ENCODE assay signal across 17 mouse cellular contexts in the genomic region with DNA sequence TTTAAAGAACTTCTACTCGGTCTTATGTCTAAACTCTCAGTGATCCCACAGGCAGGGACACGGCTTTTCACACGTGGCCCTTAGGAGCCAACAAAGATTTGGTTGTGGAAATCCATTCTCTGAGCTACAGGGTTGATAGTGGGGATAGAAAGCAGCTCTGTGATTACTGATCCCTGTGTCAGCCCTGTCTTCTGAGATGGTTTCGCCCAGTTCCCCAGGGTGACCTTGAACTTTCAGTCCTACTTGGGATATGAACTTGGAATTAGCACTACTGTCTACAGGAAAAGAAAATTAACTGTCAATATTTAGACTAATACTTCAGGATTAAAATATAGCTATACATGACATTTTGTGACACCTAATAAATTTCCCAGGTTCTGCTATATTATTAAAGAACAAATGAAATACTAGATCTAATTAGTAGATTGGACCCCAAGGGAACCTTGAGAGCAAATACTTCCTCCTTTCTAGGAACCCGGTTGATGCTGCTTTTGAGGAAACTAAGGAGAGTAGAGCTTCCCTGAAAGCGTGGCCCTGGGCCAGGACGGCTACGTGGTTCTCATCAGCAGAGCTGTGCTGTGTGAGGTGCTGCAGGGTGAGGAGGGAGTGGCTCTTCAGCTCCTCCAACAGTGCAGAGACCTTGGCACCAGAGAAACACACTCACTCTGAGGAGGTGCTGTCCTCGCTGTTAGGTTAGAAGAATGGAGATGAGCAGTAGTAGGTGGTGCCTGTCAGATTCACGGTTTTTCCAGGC. TPM values are rescaled to one million over a fixed set of nuclear protein-coding genes. Genes with fewer than 3 reads are reported as not detected.
A peak's percentile ranks its signal among the peaks of the same experiment; 100 is the strongest.
DNase-seq lines count a peak whose midpoint lies in the region; ATAC-seq lines count a peak whose summit lies in the region.
"Had no signal": no experiment of that assay in that cellular context is flagged by ENCODE, and none has a peak within 500 bp of the region (broad histone marks: within the 10 kb centered on the region; RNA-seq: fewer than 3 reads in every experiment).

No protein-coding gene starts in this region.

- H3K4me2 ChIP-seq in embryonic facial prominence, embryonic 14.5 days (ENCODE audit: low read depth, low read length): no peak overlapping the region
- H3K4me2 ChIP-seq in liver, embryonic 12.5 days: no peak overlapping the region
- H3K4me2 ChIP-seq: limb, embryonic 13.5 days had no signal

- no peak overlapping the region for H3K4me3 ChIP-seq in embryonic facial prominence, embryonic 14.5 days (ENCODE audit: low read depth, low read length)
- H3K4me3 ChIP-seq in embryonic facial prominence, embryonic 10.5 days: no peak overlapping the region
- peak overlapping the region; percentile 46 for H3K4me3 ChIP-seq in megakaryocyte, embryonic 14.5 days (replicated peaks)
- no peak overlapping the region for H3K4me3 ChIP-seq in liver, embryonic 12.5 days
- H3K4me3 ChIP-seq: erythroblast, embryonic 14.5 days; left cerebral cortex, adult 2 months; limb, embryonic 13.5 days had no signal

- H3K27me3 ChIP-seq in embryonic facial prominence, embryonic 14.5 days (replicated peaks; ENCODE audit: control insufficient read depth, insufficient read depth, low read length): no peaks in the 10 kb centered on the region
- no peaks in the 10 kb centered on the region for H3K27me3 ChIP-seq in embryonic facial prominence, embryonic 10.5 days (replicated peaks; ENCODE audit: low read depth, poor library complexity, severe bottlenecking)
- no peaks in the 10 kb centered on the region for H3K27me3 ChIP-seq in megakaryocyte, embryonic 14.5 days (replicated peaks)
- H3K27me3 ChIP-seq in liver, embryonic 12.5 days (replicated peaks): no peaks in the 10 kb centered on the region
- H3K27me3 ChIP-seq: limb, embryonic 13.5 days had no signal

- no peaks in the 10 kb centered on the region for H3K9me3 ChIP-seq in embryonic facial prominence, embryonic 14.5 days (ENCODE audit: control insufficient read depth, low read length)
- H3K9me3 ChIP-seq in embryonic facial prominence, embryonic 10.5 days: no peaks in the 10 kb centered on the region
- H3K9me3 ChIP-seq in megakaryocyte, embryonic 14.5 days: no peaks in the 10 kb centered on the region
- no peaks in the 10 kb centered on the region for H3K9me3 ChIP-seq in liver, embryonic 12.5 days (replicated peaks)
- H3K9me3 ChIP-seq: limb, embryonic 13.5 days had no signal

- ATAC-seq in embryonic facial prominence, embryonic 14.5 days (ENCODE audit: low read depth): no peak
- ATAC-seq in megakaryocyte, adult 5-6 weeks (ENCODE audit: poor library complexity, severe bottlenecking): no peak
- peak; percentile 48 for ATAC-seq in megakaryocyte progenitor cell, adult 5-6 weeks (replicated peaks; ENCODE audit: poor library complexity)
- ATAC-seq in liver, embryonic 12.5 days: no peak
- ATAC-seq: forebrain, embryonic 16.5 days; liver, postnatal 0 days had no signal

- H3K4me1 ChIP-seq in embryonic facial prominence, embryonic 14.5 days (ENCODE audit: control insufficient read depth, insufficient read depth, low read length): no peaks in the 10 kb centered on the region
- H3K4me1 ChIP-seq in embryonic facial prominence, embryonic 10.5 days: no peaks in the 10 kb centered on the region
- peaks cover 53% of the 10 kb centered on the region for H3K4me1 ChIP-seq in megakaryocyte, embryonic 14.5 days
- no peaks in the 10 kb centered on the region for H3K4me1 ChIP-seq in liver, embryonic 12.5 days
- H3K4me1 ChIP-seq: limb, embryonic 13.5 days had no signal

- no peak overlapping the region for H3K9ac ChIP-seq in embryonic facial prominence, embryonic 14.5 days (ENCODE audit: low read depth, low read length)
- no peak overlapping the region for H3K9ac ChIP-seq in liver, embryonic 12.5 days
- H3K9ac ChIP-seq: limb, embryonic 13.5 days; liver, postnatal 0 days had no signal

- peak; percentile 22 for DNase-seq in embryonic facial prominence, embryonic 14.5 days (ENCODE audit: low spot score)
- DNase-seq in embryonic facial prominence, embryonic 10.5 days (ENCODE audit: low spot score): no peak
- peak; percentile 50 for DNase-seq in adrenal gland, postnatal 25 days
- DNase-seq in right cerebral cortex, adult 2 months (ENCODE audit: low spot score in 2 of 2): no peak
- DNase-seq: cerebellum, adult 2 months; gastrocnemius, postnatal 25 days; kidney, adult 2 months; liver, postnatal 0 days had no signal

- WGBS in embryonic facial prominence, embryonic 14.5 days: 70% methylated on average over 10 of the region's 10 CpGs
- WGBS in embryonic facial prominence, embryonic 10.5 days: 89% methylated on average over 10 of the region's 10 CpGs
- WGBS in liver, embryonic 12.5 days (ENCODE audit: insufficient replicate concordance): 64% methylated on average over 10 of the region's 10 CpGs

- H3K27ac ChIP-seq in embryonic facial prominence, embryonic 14.5 days (replicated peaks; ENCODE audit: low read depth, low read length): no peak overlapping the region
- no peak overlapping the region for H3K27ac ChIP-seq in embryonic facial prominence, embryonic 10.5 days (replicated peaks)
- H3K27ac ChIP-seq in liver, embryonic 12.5 days: no peak overlapping the region
- H3K27ac ChIP-seq: left cerebral cortex, adult 2 months; limb, embryonic 13.5 days; macrophage had no signal

- no peaks in the 10 kb centered on the region for H3K36me3 ChIP-seq in embryonic facial prominence, embryonic 14.5 days (ENCODE audit: control insufficient read depth, insufficient read depth, low read length)
- peaks cover 23% of the 10 kb centered on the region for H3K36me3 ChIP-seq in embryonic facial prominence, embryonic 10.5 days (replicated peaks)
- peaks cover 66% of the 10 kb centered on the region for H3K36me3 ChIP-seq in megakaryocyte, embryonic 14.5 days (replicated peaks; ENCODE audit: low read length)
- peaks cover 5% of the 10 kb centered on the region for H3K36me3 ChIP-seq in liver, embryonic 12.5 days

RNA-seq across cellular contexts. Expression of gene Ramac, which starts 10.2 kb away (rescaled TPM):
- polyA plus RNA-seq in embryonic facial prominence, embryonic 14.5 days (2014; fragmentation: Nextera tagmentation; extraction: Ambion mirVana): 107 TPM in 2 replicates
- polyA plus RNA-seq in embryonic facial prominence, embryonic 10.5 days (2016; fragmentation: Nextera tagmentation; extraction: Ambion mirVana): 127 and 130 TPM in 2 replicates
- polyA plus RNA-seq in megakaryocyte, embryonic 14.5 days (2012; ENCODE audit: insufficient read depth, low replicate concordance): 2.4 and 17.2 TPM in 2 replicates
- 112 and 116 TPM in 2 replicates for total RNA-seq in megakaryocyte, adult 5-6 weeks (2015)
- 91.9 and 93.4 TPM in 2 replicates for total RNA-seq in megakaryocyte, adult 5-6 weeks (2017)
- total RNA-seq in adrenal gland, postnatal 25 days (2021): 46.5 and 55.8 TPM in 2 replicates
- total RNA-seq in megakaryocyte progenitor cell, adult 5-6 weeks (2015): 92.8 and 94.7 TPM in 2 replicates
- 75.0 and 79.8 TPM in 2 replicates for total RNA-seq in megakaryocyte progenitor cell, adult 5-6 weeks (2017)
- 69.7 and 73.6 TPM in 2 replicates for polyA plus RNA-seq in liver, embryonic 12.5 days (2016; fragmentation: Nextera tagmentation; extraction: Ambion mirVana)

RNA-seq across cellular contexts. Expression of gene 3110040N11Rik, which starts 16.3 kb away (rescaled TPM):
- polyA plus RNA-seq in embryonic facial prominence, embryonic 14.5 days (2014; fragmentation: Nextera tagmentation; extraction: Ambion mirVana): 51.3 and 53.7 TPM in 2 replicates
- polyA plus RNA-seq in embryonic facial prominence, embryonic 10.5 days (2016; fragmentation: Nextera tagmentation; extraction: Ambion mirVana): 42.6 and 50.2 TPM in 2 replicates
- 33.8 TPM in 1 of 2 replicates, not detected in the other for polyA plus RNA-seq in megakaryocyte, embryonic 14.5 days (2012; ENCODE audit: insufficient read depth, low replicate concordance)
- 15.4 and 26.5 TPM in 2 replicates for total RNA-seq in megakaryocyte, adult 5-6 weeks (2015)
- total RNA-seq in megakaryocyte, adult 5-6 weeks (2017): 34.6 and 53.8 TPM in 2 replicates
- total RNA-seq in adrenal gland, postnatal 25 days (2021): 41.1 and 48.2 TPM in 2 replicates
- 28.1 and 45.7 TPM in 2 replicates for total RNA-seq in megakaryocyte progenitor cell, adult 5-6 weeks (2015)
- total RNA-seq in megakaryocyte progenitor cell, adult 5-6 weeks (2017): 96.3 and 102 TPM in 2 replicates
- polyA plus RNA-seq in liver, embryonic 12.5 days (2016; fragmentation: Nextera tagmentation; extraction: Ambion mirVana): 27.6 and 29.5 TPM in 2 replicates

RNA-seq across cellular contexts. Expression of gene Btbd1, which starts 56.3 kb away (rescaled TPM):
- 100 and 109 TPM in 2 replicates for polyA plus RNA-seq in embryonic facial prominence, embryonic 14.5 days (2014; fragmentation: Nextera tagmentation; extraction: Ambion mirVana)
- 56.2 and 58.9 TPM in 2 replicates for polyA plus RNA-seq in embryonic facial prominence, embryonic 10.5 days (2016; fragmentation: Nextera tagmentation; extraction: Ambion mirVana)
- 5.8 and 7.3 TPM in 2 replicates for polyA plus RNA-seq in megakaryocyte, embryonic 14.5 days (2012; ENCODE audit: insufficient read depth, low replicate concordance)
- total RNA-seq in megakaryocyte, adult 5-6 weeks (2015): 49.7 and 59.4 TPM in 2 replicates
- total RNA-seq in megakaryocyte, adult 5-6 weeks (2017): 110 and 111 TPM in 2 replicates
- 113 and 119 TPM in 2 replicates for total RNA-seq in adrenal gland, postnatal 25 days (2021)
- total RNA-seq in megakaryocyte progenitor cell, adult 5-6 weeks (2015): 55.0 and 59.1 TPM in 2 replicates
- 70.8 and 105 TPM in 2 replicates for total RNA-seq in megakaryocyte progenitor cell, adult 5-6 weeks (2017)
- 39.6 and 41.1 TPM in 2 replicates for polyA plus RNA-seq in liver, embryonic 12.5 days (2016; fragmentation: Nextera tagmentation; extraction: Ambion mirVana)

Comparison
In these comparisons a context has a peak if more than half of its experiments do, and no peak if none do; other contexts are left out.
1. DNase-seq: peak in embryonic facial prominence, embryonic 14.5 days (single experiment) and adrenal gland, postnatal 25 days (single experiment); none in embryonic facial prominence, embryonic 10.5 days (single experiment) and right cerebral cortex, adult 2 months (0 of 2).